Mouse (Mus musculus) MEL (cell line): ENCODE data around the gene Usp20. TPM values are rescaled to one million over a fixed set of nuclear protein-coding genes. Genes with fewer than 3 reads are reported as not detected.

ENCODE experiments used
- DNase-seq: peaks from one replicate; pipeline ENCODE4 v3.0.0; 2011; ENCODE audit warnings: low read depth, low spot score
- H3K27ac ChIP-seq: 2 replicates; pipeline ENCODE4 v1.5.1; 2012; ENCODE audit warnings: low read depth, mild to moderate bottlenecking, control low read depth, low read length, moderate library complexity; ENCODE audit not compliant: control insufficient read depth
- H3K27me3 ChIP-seq, 2 experiments: fragments of 150-350 bp in 1 of 2; sonication (generic) in 1 of 2; 2 replicates each; pipeline ENCODE4 v1.6.1; 2012; ENCODE audit warnings: low read length in 2 of 2, mild to moderate bottlenecking in 2 of 2, improper control_type of control experiment in 1 of 2, moderate library complexity in 1 of 2; ENCODE audit not compliant: insufficient read depth in 2 of 2, control insufficient read depth in 1 of 2
- H3K36me3 ChIP-seq, 2 experiments: 2 replicates each; pipeline ENCODE4 v1.6.1; 2012 to 2014; ENCODE audit warnings: low read length in 2 of 2, improper control_type of control experiment in 1 of 2, inconsistent platforms in 1 of 2, mild to moderate bottlenecking in 1 of 2; ENCODE audit not compliant: insufficient read depth in 2 of 2, control insufficient read depth in 1 of 2
- H3K4me1 ChIP-seq, 2 experiments: fragments of 150-350 bp in 1 of 2; sonication (generic) in 1 of 2; 2 replicates each; pipeline ENCODE4 v1.6.1; 2012; ENCODE audit warnings: low read length in 2 of 2, improper control_type of control experiment in 1 of 2, mild to moderate bottlenecking in 1 of 2; ENCODE audit not compliant: insufficient read depth in 2 of 2, control insufficient read depth in 1 of 2
- H3K4me3 ChIP-seq, 2 experiments: fragments of 150-350 bp in 1 of 2; sonication (generic) in 1 of 2; 2 replicates each; pipeline ENCODE4 v1.5.1; 2012; ENCODE audit warnings: low read depth in 2 of 2, low read length in 2 of 2, mild to moderate bottlenecking in 2 of 2, moderate library complexity in 2 of 2, control low read depth in 1 of 2, improper control_type of control experiment in 1 of 2; ENCODE audit not compliant: control insufficient read depth in 1 of 2, insufficient read depth in 1 of 2
- H3K79me2 ChIP-seq: 2 replicates; pipeline ENCODE4 v1.6.1; 2012; ENCODE audit warnings: mild to moderate bottlenecking, low read length, moderate library complexity; ENCODE audit not compliant: control insufficient read depth, poor library complexity, insufficient read depth
- H3K9ac ChIP-seq: 2 replicates; pipeline ENCODE4 v1.6.1; 2012; ENCODE audit warnings: low read depth, mild to moderate bottlenecking, control low read depth, low read length, moderate library complexity; ENCODE audit not compliant: control insufficient read depth, poor library complexity, severe bottlenecking
- H3K9me3 ChIP-seq: fragments of 150-350 bp; sonication (generic); replicated peaks from 2 replicates; pipeline ENCODE4 v1.6.1; 2012; ENCODE audit warnings: mild to moderate bottlenecking, low read length, improper control_type of control experiment, moderate library complexity; ENCODE audit not compliant: insufficient read depth
- CHD1 ChIP-seq: IDR thresholded peaks from 2 replicates; pipeline ENCODE4 v1.6.1; 2012; ENCODE audit warnings: low read depth, mild to moderate bottlenecking, inconsistent platforms, low read length, improper control_type of control experiment
- CTCF ChIP-seq, 3 experiments: IDR thresholded peaks in 2 of 3; conservative IDR thresholded peaks in 1 of 3; 2 replicates each; pipeline ENCODE4 v1.5.1; 2011 to 2012; ENCODE audit warnings: low read length in 3 of 3, low read depth in 2 of 3, mild to moderate bottlenecking in 2 of 3, improper control_type of control experiment in 1 of 3, inconsistent platforms in 1 of 3, mixed read lengths in 1 of 3, moderate library complexity in 1 of 3; ENCODE audit not compliant: control insufficient read depth in 1 of 3, insufficient read depth in 1 of 3, poor library complexity in 1 of 3, severe bottlenecking in 1 of 3
- EP300 ChIP-seq, 2 experiments: IDR thresholded peaks; 2 replicates each; pipeline ENCODE4 v1.6.1; 2011; ENCODE audit warnings: improper control_type of control experiment in 2 of 2, low read length in 2 of 2, low read depth in 1 of 2, mild to moderate bottlenecking in 1 of 2
- ETS1 ChIP-seq: IDR thresholded peaks from 2 replicates; pipeline ENCODE4 v1.6.1; 2012; ENCODE audit warnings: low read depth, mild to moderate bottlenecking, inconsistent platforms, low read length, improper control_type of control experiment, moderate library complexity
- GABPA ChIP-seq: IDR thresholded peaks from 2 replicates; pipeline ENCODE4 v1.6.1; 2012; ENCODE audit warnings: low read depth, mild to moderate bottlenecking, inconsistent platforms, low read length, improper control_type of control experiment, moderate library complexity
- GATA1 ChIP-seq: IDR thresholded peaks from 2 replicates; pipeline ENCODE4 v1.6.1; 2011; ENCODE audit warnings: low read depth, low read length, improper control_type of control experiment
- HCFC1 ChIP-seq: IDR thresholded peaks from 2 replicates; pipeline ENCODE4 v1.6.1; 2012; ENCODE audit warnings: low read depth, mild to moderate bottlenecking, inconsistent platforms, low read length, improper control_type of control experiment, moderate library complexity
- JUND ChIP-seq: IDR thresholded peaks from 2 replicates; pipeline ENCODE4 v1.6.1; 2011; ENCODE audit warnings: low read depth, mild to moderate bottlenecking, improper control_type of control experiment, low read length
- MAX ChIP-seq: IDR thresholded peaks from 2 replicates; pipeline ENCODE4 v1.6.1; 2011; ENCODE audit warnings: low read length, improper control_type of control experiment
- MAZ ChIP-seq: IDR thresholded peaks from 2 replicates; pipeline ENCODE4 v1.6.1; 2012; ENCODE audit warnings: low read depth, mild to moderate bottlenecking, inconsistent platforms, low read length, improper control_type of control experiment
- MEF2A ChIP-seq: IDR thresholded peaks from 2 replicates; pipeline ENCODE4 v1.6.1; 2014; ENCODE audit warnings: low read depth, mild to moderate bottlenecking, inconsistent platforms, low read length, improper control_type of control experiment; ENCODE audit not compliant: poor library complexity, insufficient replicate concordance, severe bottlenecking; ENCODE audit errors: extremely low read depth
- MXI1 ChIP-seq: IDR thresholded peaks from 2 replicates; pipeline ENCODE4 v1.6.1; 2011; ENCODE audit warnings: mild to moderate bottlenecking, low read depth, low read length, improper control_type of control experiment
- MYB ChIP-seq: IDR thresholded peaks from 2 replicates; pipeline ENCODE4 v1.6.1; 2011; ENCODE audit warnings: mild to moderate bottlenecking, low read depth, low read length, improper control_type of control experiment
- NRF1 ChIP-seq: IDR thresholded peaks from 2 replicates; pipeline ENCODE4 v1.6.1; 2014; ENCODE audit warnings: low read depth, mild to moderate bottlenecking, inconsistent platforms, low read length, improper control_type of control experiment, moderate library complexity; ENCODE audit not compliant: poor library complexity, insufficient read depth, severe bottlenecking
- POLR2A ChIP-seq, 2 experiments: IDR thresholded peaks; 2 replicates each; pipeline ENCODE4 v1.6.1; 2011 to 2012; ENCODE audit warnings: low read length in 2 of 2, mild to moderate bottlenecking in 2 of 2, control low read depth in 1 of 2, improper control_type of control experiment in 1 of 2, low read depth in 1 of 2, moderate library complexity in 1 of 2; ENCODE audit not compliant: control insufficient read depth in 1 of 2, insufficient read depth in 1 of 2, poor library complexity in 1 of 2
- RCOR1 ChIP-seq: IDR thresholded peaks from 2 replicates; pipeline ENCODE4 v1.6.1; 2012; ENCODE audit warnings: low read depth, mild to moderate bottlenecking, inconsistent platforms, low read length, improper control_type of control experiment
- SIN3A ChIP-seq: IDR thresholded peaks from 2 replicates; pipeline ENCODE4 v1.6.1; 2012; ENCODE audit warnings: low read length, improper control_type of control experiment, inconsistent platforms
- TAL1 ChIP-seq: IDR thresholded peaks from 2 replicates; pipeline ENCODE4 v1.6.1; 2012; ENCODE audit warnings: mild to moderate bottlenecking, inconsistent platforms, low read length, moderate library complexity, mixed read lengths
- TCF12 ChIP-seq: IDR thresholded peaks from 2 replicates; pipeline ENCODE4 v1.6.1; 2014; ENCODE audit warnings: low read depth, mild to moderate bottlenecking, inconsistent platforms, low read length, improper control_type of control experiment, moderate library complexity
- UBTF ChIP-seq: IDR thresholded peaks from 2 replicates; pipeline ENCODE4 v1.6.1; 2012; ENCODE audit warnings: low read depth, mild to moderate bottlenecking, inconsistent platforms, low read length, improper control_type of control experiment, moderate library complexity, borderline replicate concordance; ENCODE audit not compliant: insufficient read depth
- USF1 ChIP-seq: IDR thresholded peaks from 2 replicates; pipeline ENCODE4 v1.6.1; 2014; ENCODE audit warnings: low read depth, mild to moderate bottlenecking, inconsistent platforms, low read length, improper control_type of control experiment, moderate library complexity
- USF2 ChIP-seq, 2 experiments: IDR thresholded peaks; 2 replicates each; pipeline ENCODE4 v1.6.1; 2011 to 2012; ENCODE audit warnings: improper control_type of control experiment in 2 of 2, low read length in 2 of 2, borderline replicate concordance in 1 of 2, inconsistent platforms in 1 of 2, low read depth in 1 of 2, mild to moderate bottlenecking in 1 of 2; ENCODE audit not compliant: insufficient read depth in 1 of 2
- ZC3H11A ChIP-seq: IDR thresholded peaks from 2 replicates; pipeline ENCODE4 v1.6.1; 2012; ENCODE audit warnings: low read depth, mild to moderate bottlenecking, inconsistent platforms, low read length, improper control_type of control experiment
- ZKSCAN1 ChIP-seq: IDR thresholded peaks from 2 replicates; pipeline ENCODE4 v1.6.1; 2012; ENCODE audit warnings: low read depth, mild to moderate bottlenecking, inconsistent platforms, low read length, improper control_type of control experiment, moderate library complexity
- ZMIZ1 ChIP-seq: IDR thresholded peaks from 2 replicates; pipeline ENCODE4 v1.6.1; 2012; ENCODE audit warnings: low read depth, mild to moderate bottlenecking, inconsistent platforms, low read length, improper control_type of control experiment, moderate library complexity
- ZNF384 ChIP-seq: IDR thresholded peaks from 2 replicates; pipeline ENCODE4 v1.6.1; 2012; ENCODE audit warnings: low read depth, mild to moderate bottlenecking, inconsistent platforms, low read length, improper control_type of control experiment
- polyA plus RNA-seq, 2 experiments: library from polyadenylated mRNA; stranded (reverse) in 1 of 2; unstranded in 1 of 2; fragments of >175 nt in 1 of 2; fragments of >200 nt in 1 of 2; gene quantifications; 2 replicates each; pipeline versions ENCODE4 v1.2.1 to v1.2.4; 2012; ENCODE audit warnings: low replicate concordance in 2 of 2, low read depth in 1 of 2; ENCODE audit not compliant: insufficient read length in 2 of 2, insufficient read depth in 1 of 2, missing spikeins in 1 of 2
- total RNA-seq: library from RNA; depleted of rRNA; stranded (reverse); fragments of 300-350 nt; gene quantifications from 2 replicates; pipeline ENCODE4 v1.2.3, GENCODE M21; 2012

The Usp20 gene
- total and polyA plus RNA-seq, 3 experiments: 9.4 to 10.8 TPM; not detected in 1

DNA sequence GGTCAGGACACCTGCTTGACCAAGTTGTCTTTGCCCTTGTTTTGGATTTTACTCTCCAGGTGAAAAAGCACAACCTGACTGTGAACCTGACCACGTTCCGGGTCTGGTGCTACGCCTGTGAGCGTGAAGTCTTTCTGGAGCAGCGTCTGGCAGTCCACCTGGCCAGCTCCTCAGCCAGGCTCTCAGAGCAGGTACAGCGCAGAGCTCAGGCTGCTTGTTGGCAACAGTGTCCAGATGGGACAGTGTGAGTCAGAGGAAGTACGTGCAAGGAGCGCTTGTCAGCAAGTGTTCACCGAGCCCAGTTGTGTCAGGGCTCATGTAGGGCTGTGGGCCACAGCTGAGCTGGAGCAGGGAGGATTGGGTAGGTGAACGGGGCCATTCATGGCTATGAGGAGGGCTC, 20.8 kb downstream of the Usp20 start:
- Histone ChIP-seq H3K9ac (no peak overlapping the region), H3K4me1 (peaks cover 15 to 21% of the 10 kb centered on the region in 2 experiments), H3K36me3 (peaks cover 0 to 9% of the 10 kb centered on the region in 2 experiments; a peak in 2 of 4 replicates), H3K4me3 (no peak overlapping the region), H3K27me3 (no peaks in the 10 kb centered on the region), H3K79me2 (peaks cover 3% of the 10 kb centered on the region; the same call in 1 of the 2 replicates), H3K27ac (no peak overlapping the region), H3K9me3 (no peaks in the 10 kb centered on the region)
- no peak for TF ChIP-seq TAL1
- no peak for DNase-seq

DNA sequence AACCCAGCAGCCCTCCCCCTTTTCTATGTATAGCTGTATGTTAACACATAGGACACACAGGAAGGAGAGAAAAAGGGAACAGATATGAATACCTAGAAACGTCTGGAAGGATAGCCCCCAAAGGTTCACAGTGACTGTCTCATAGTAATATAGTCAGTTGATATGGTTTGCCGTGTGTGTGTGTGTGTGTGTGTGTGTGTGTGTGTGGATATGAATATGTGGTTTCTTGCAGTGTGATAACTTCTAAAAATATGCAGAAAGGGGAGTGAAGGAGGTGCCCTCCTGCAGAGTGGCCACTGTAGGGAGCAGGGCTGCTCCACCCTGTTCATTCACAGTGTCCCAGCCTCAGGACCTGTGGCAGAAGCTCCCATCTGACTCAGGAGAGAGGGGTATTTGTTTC, 23.4 kb downstream of the Usp20 start:
- Histone ChIP-seq H3K27ac (peak overlapping the region; percentile 98), H3K79me2 (peaks cover 3% of the 10 kb centered on the region; the same call in 1 of the 2 replicates), H3K27me3 (no peaks in the 10 kb centered on the region), H3K4me3 (peak overlapping the region; percentile 63 to 76), H3K36me3 (peaks cover 0 to 9% of the 10 kb centered on the region in 2 experiments; a peak in 2 of 4 replicates), H3K9me3 (no peaks in the 10 kb centered on the region), H3K4me1 (peaks cover 15 to 22% of the 10 kb centered on the region in 2 experiments), H3K9ac (peak overlapping the region; percentile 87)
- peak; percentile 64 for DNase-seq
- peak; percentile 16; the same call in 1 of the 2 replicates for TF ChIP-seq TAL1
- TF ChIP-seq MAX: peak; percentile 41; the same call in 1 of the 2 replicates
- TF ChIP-seq MAZ: peak; percentile 61; the same call in 1 of the 2 replicates
- TF ChIP-seq CHD1: 0 out of 2 replicates have a peak, but pooled peaks have one; percentile 70
- 0 out of 2 replicates have a peak, but pooled peaks have one; percentile 22 for TF ChIP-seq RCOR1
- no peak for TF ChIP-seq ZKSCAN1
- peak; percentile 76; the same call in 1 of the 2 replicates for TF ChIP-seq MEF2A
- TF ChIP-seq USF2 (IDR thresholded peaks at IDR 0.05; ENCODE audit: borderline replicate concordance in 1 of 2, insufficient read depth in 1 of 2, low read depth in 1 of 2, low read length in 2 of 2): no peak
- peak; percentile 56; the same call in 1 of the 2 replicates for TF ChIP-seq MXI1
- TF ChIP-seq SIN3A: peak; percentile 56
- TF ChIP-seq ZNF384: 0 out of 2 replicates have a peak, but pooled peaks have one; percentile 27
- no peak for TF ChIP-seq CTCF (IDR thresholded peaks at IDR 0.05 in 2 of 3, conservative IDR thresholded peaks at IDR 0.05 in 1 of 3; ENCODE audit: control insufficient read depth in 1 of 3, insufficient read depth in 1 of 3, low read depth in 2 of 3, low read length in 3 of 3, poor library complexity in 1 of 3, severe bottlenecking in 1 of 3)
- TF ChIP-seq JUND: no peak
- TF ChIP-seq NRF1: peak; percentile 23; the same call in 1 of the 2 replicates
- TF ChIP-seq UBTF: no peak
- 0 out of 2 replicates have a peak, but pooled peaks have one; percentile 34 for TF ChIP-seq HCFC1
- TF ChIP-seq USF1: no peak
- peak; percentile 53 for TF ChIP-seq TCF12
- TF ChIP-seq GATA1: peak; percentile 38; the same call in 1 of the 2 replicates
- TF ChIP-seq EP300 (IDR thresholded peaks at IDR 0.05; ENCODE audit: low read depth in 1 of 2, low read length in 2 of 2): peak; percentile 65 to 69
- 0 out of 2 replicates have a peak, but pooled peaks have one; percentile 6 for TF ChIP-seq ZC3H11A
- 0 out of 2 replicates have a peak, but pooled peaks have one; percentile 41 for TF ChIP-seq ZMIZ1
- peak; percentile 48; the same call in 1 of the 2 replicates for TF ChIP-seq MYB
- TF ChIP-seq GABPA: no peak
- peak; percentile 73 for TF ChIP-seq ETS1
- TF ChIP-seq POLR2A (IDR thresholded peaks at IDR 0.05; ENCODE audit: control insufficient read depth in 1 of 2, insufficient read depth in 1 of 2, low read depth in 1 of 2, low read length in 2 of 2, poor library complexity in 1 of 2): no peak
